Mouse (Mus musculus): ENCODE data around the gene Atp1a4. TPM values are rescaled to one million over a fixed set of nuclear protein-coding genes. Genes with fewer than 3 reads are reported as not detected.

Atp1a4 gene
- total RNA-seq, 2 experiments from 2014 or later: not detected

- DNase-seq (ENCODE audit: low spot score in 2 of 2): no peak
- intact Hi-C loops (cut with DNase I): no loop called here
These were observed 30.0 kb downstream of the Atp1a4 start for GRCm38 (mm10) chr1:172228209-172228608.

- no peak for DNase-seq (ENCODE audit: low spot score in 2 of 2)
- intact Hi-C loops (cut with DNase I): no loop called here
These were observed 36.7 kb downstream of the Atp1a4 start for GRCm38 (mm10) chr1:172221297-172222063.

- intact Hi-C loops (cut with DNase I): no loop called here
- DNase-seq (ENCODE audit: low spot score in 2 of 2): peak in 1 of 2 experiments; percentile 77
These were observed 37.8 kb downstream of the Atp1a4 start for GRCm38 (mm10) chr1:172220414-172220813.

- no peak for DNase-seq (ENCODE audit: low spot score in 2 of 2)
- intact Hi-C loops (cut with DNase I): loop anchor here (5.0 kb wide), 1 partner anchor 72 kb away; the partner anchor contains the start of gene Dcaf8
These were observed 38.5 kb downstream of the Atp1a4 start, which contains the start of gene Casq1 for GRCm38 (mm10) chr1:172219451-172220406. TSS of gene Casq1 (minus strand) at chr1:172219868.

GRCm38 (mm10) chr1:172218164-172218910 is 39.9 kb downstream of the Atp1a4 start:
- intact Hi-C loops (cut with DNase I): loop anchor here (5.0 kb wide), 1 partner anchor 71 kb away; the partner anchor contains the start of gene Dcaf8
- no peak for DNase-seq (ENCODE audit: low spot score in 2 of 2)

- DNase-seq (ENCODE audit: low spot score in 2 of 2): peak; percentile 91 to 92
- intact Hi-C loops (cut with DNase I): loop anchor here (5.0 kb wide), 1 partner anchor 70 kb away; the partner anchor contains the start of gene Dcaf8
These were observed 41.1 kb downstream of the Atp1a4 start for GRCm38 (mm10) chr1:172217148-172217547.

- intact Hi-C loops (cut with DNase I): loop anchor here (5.0 kb wide), 1 partner anchor 67 kb away; the partner anchor contains the start of gene Dcaf8
- DNase-seq (ENCODE audit: low spot score in 2 of 2): no peak
These were observed 43.5 kb downstream of the Atp1a4 start for GRCm38 (mm10) chr1:172214748-172215147.

- no peak for DNase-seq (ENCODE audit: low spot score in 2 of 2)
- intact Hi-C loops (cut with DNase I): no loop called here
These were observed 44.4 kb downstream of the Atp1a4 start for GRCm38 (mm10) chr1:172213771-172214170.

- DNase-seq (ENCODE audit: low spot score in 2 of 2): no peak
- intact Hi-C loops (cut with DNase I): no loop called here
These were observed 45.4 kb downstream of the Atp1a4 start for GRCm38 (mm10) chr1:172212776-172213175.

GRCm38 (mm10) chr1:172207111-172207584 is 51.1 kb downstream of the Atp1a4 start:
- DNase-seq (ENCODE audit: low spot score in 2 of 2): peak; percentile 55 to 65
- intact Hi-C loops (cut with DNase I): no loop called here

GRCm38 (mm10) chr1:172206141-172206917 is 51.9 kb downstream of the Atp1a4 start, which contains the start of gene Pea15a:
TSS of gene Pea15a (minus strand) at chr1:172206804.
- intact Hi-C loops (cut with DNase I): no loop called here
- DNase-seq (ENCODE audit: low spot score in 2 of 2): peak; percentile 78 to 85

- intact Hi-C loops (cut with DNase I): loop anchor here (2.0 kb wide), 1 partner anchor 107 kb away; no protein-coding TSS in a partner anchor
- DNase-seq (ENCODE audit: low spot score in 2 of 2): peak in 1 of 2 experiments; percentile 78
These were observed 52.5 kb downstream of the Atp1a4 start for GRCm38 (mm10) chr1:172205741-172206087.

GRCm38 (mm10) chr1:172204814-172205740 is 53.1 kb downstream of the Atp1a4 start:
- intact Hi-C loops (cut with DNase I): loop anchor here (2.0 kb wide), 1 partner anchor 108 kb away; no protein-coding TSS in a partner anchor
- DNase-seq (ENCODE audit: low spot score in 2 of 2): no peak

GRCm38 (mm10) chr1:172204033-172204813 is 54.0 kb downstream of the Atp1a4 start:
- intact Hi-C loops (cut with DNase I): loop anchor here (2.0 kb wide), 1 partner anchor 109 kb away; no protein-coding TSS in a partner anchor
- no peak for DNase-seq (ENCODE audit: low spot score in 2 of 2)

GRCm38 (mm10) chr1:172203566-172203965 is 54.6 kb downstream of the Atp1a4 start:
- intact Hi-C loops (cut with DNase I): no loop called here
- no peak for DNase-seq (ENCODE audit: low spot score in 2 of 2)

- intact Hi-C loops (cut with DNase I): no loop called here
These were observed 55.2 kb downstream of the Atp1a4 start for GRCm38 (mm10) chr1:172202894-172203522.

More at GRCm38 (mm10) chr1:172202894-172203522, 55.2 kb downstream of the Atp1a4 start:
- peak in 1 of 2 experiments; percentile 62 for DNase-seq (ENCODE audit: low spot score in 2 of 2)
